Mouse (Mus musculus) adrenal gland, postnatal 14 days (tissue): ENCODE results near the gene Tsg101. TPM values are rescaled to one million over a fixed set of nuclear protein-coding genes. Genes with fewer than 3 reads are reported as not detected.
"Not testable (repeated sequence)": the region's sequence is repeated elsewhere in the genome, so short reads cannot be mapped to it uniquely, and the experiment has no call there.

Experiments used
- DNase-seq: peaks from one replicate; pipeline ENCODE4 v3.0.0; 2021; ENCODE audit warnings: mixed read lengths
- long read RNA-seq, 2 experiments: library from polyadenylated mRNA; stranded (forward); transcript quantifications; one replicate each; pipeline ENCODE4 v2.0.0; 2021
- total RNA-seq: library from RNA; stranded (reverse); gene quantifications from 2 replicates; pipeline ENCODE4 v1.2.3, GENCODE M21; 2021

Gene Tsg101
- total RNA-seq: 90.5 and 92.7 TPM in 2 replicates
- long read RNA-seq, experiment 1, transcript Tsg101-201 (10 exons, 1,949 nt): major isoform, 149 of 190 reads
- long read RNA-seq, experiment 1, partial matches to known transcripts: 1 of 190 reads
- long read RNA-seq, experiment 1, other reads (novel, unspliced or antisense): 40 of 190 reads
- long read RNA-seq, experiment 2, transcript Tsg101-201 (10 exons, 1,949 nt): major isoform, 130 of 143 reads
- long read RNA-seq, experiment 2, partial matches to known transcripts: 2 of 143 reads
- long read RNA-seq, experiment 2, other reads (novel, unspliced or antisense): 11 of 143 reads

DNA sequence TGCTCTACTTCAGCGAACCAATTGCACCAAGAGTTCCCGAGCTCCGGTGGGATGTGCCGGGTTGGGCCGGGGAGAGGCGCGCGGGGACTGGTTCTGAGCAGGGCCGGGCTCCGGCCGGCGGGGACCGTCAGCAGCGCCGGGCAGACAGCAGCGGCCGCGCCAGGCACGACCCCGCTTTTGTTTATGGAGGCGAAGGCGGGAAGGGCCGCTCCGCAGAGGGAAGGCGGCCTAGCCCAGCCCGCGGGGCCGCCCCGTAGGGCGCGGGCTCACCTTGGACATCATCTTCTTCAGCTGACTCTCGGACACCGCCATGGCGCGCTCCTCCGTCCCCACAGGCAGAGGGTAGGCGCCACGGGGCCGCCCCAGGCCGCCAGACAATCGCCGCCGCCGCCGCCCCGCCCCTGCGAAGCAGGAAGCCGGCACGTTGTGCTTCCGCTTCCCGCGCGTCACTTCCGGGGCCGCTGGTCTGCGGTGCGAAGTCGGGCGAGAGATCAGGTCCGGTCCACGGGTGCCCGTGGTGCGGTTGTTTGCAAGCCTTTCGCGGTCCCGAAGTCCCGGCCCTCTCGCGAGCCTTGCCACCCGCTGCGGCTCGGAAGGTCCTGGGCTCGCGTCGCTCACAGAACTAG lies at the start of gene Tsg101:
Gene Tsg101 (minus strand): TSS at position 419 of the 626 bp plus-strand sequence.
- peak; percentile 97 for DNase-seq

DNA sequence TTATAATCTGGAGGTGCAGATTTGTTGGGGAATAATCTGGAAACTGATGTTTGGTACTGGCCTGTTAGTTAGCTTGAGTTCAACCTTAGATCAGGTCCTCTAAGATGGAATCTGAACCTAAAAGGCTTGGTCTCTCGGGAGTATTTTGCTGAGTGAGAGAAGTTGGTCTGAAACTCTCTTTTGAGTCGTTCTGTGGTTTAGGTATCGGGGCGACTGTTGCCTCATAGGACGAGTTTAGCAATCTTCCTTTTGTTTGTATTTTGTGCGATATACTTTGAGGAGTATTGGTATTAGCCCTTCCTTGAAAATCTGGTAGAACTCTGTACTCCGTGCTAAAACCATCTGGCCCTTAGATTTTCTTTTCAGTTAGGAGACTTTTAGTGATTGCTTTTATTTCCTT lies 44.3 kb upstream of the Tsg101 start:
- no peak for DNase-seq

DNA sequence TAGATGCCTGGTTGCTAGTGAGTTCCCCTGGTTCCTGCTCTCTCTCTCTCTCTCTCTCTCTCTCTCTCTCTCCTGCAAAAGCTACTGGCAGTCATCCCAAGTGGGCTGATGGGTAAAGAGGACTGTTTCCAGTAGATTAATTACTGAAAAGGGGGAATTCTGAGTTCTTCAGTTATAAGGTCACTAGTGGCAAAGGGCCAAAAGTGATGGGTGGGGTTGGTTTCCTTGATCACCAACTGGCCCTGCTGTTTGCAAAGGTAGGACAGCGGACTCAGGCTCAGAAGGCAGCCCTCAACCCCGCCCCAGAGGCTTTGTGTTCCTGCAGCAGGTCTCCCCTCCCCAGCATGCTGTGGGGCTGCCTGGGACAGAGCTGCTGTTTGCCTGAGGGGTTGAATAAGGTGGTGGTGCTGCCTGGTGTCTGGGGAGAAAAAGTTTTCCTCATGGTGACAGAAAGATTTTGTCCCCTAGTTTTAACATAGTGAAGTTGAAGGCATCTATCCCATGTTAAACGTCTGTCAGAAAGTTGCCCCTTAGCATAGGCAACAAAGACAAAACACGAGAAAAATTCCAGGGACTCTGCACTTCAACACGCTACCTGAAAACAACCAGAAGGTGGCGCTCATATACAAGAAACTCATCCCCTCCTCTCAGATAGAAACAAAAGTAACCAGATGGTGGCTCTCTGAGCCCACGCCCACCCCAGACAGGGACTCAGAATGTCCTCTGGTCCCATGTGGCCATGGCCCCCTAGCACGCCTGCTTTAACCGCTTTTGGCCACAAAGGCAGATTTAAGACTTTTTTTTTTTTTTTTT lies 43.2 kb upstream of the Tsg101 start:
- peak; percentile 77 for DNase-seq

DNA sequence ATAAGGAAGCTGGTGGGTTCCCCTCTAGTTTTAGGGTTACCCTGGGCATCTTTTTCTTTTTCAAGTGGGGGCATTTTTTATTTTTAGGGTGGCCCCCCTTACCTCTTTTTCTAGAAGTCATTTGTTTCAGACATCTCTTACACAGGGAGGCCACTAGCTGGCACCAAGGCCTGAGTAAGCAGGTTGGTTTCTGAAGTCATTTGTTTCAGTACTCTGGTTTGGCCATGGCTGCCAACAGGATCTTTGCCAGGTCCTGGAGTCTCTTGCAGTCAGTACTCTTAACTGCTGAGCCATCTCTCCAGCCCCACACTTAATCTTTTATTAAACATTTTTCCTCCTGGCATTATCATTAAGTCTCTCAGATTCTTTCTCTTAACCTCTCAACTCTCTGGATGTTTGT lies 42.4 kb upstream of the Tsg101 start:
- DNase-seq: no peak

DNA sequence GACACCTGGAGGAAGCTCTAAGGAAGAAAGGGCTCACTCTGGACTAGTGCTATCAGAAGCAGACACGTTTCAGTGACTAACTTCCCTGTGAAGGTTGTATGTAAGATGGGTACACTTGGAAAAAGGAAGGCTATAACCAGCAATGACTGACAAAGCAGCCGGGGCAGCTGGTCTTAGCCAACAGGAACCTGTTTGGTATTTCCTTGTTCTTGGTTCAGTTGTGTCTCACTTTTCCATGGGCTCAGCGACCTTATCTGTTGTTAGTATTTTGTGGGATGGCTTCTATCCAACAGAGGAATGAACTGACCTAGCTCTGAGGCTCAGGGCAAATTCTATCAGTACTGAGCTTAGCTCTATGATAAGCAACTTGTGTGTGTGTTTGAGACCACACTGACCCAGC lies 41.2 kb upstream of the Tsg101 start:
- no peak for DNase-seq

DNA sequence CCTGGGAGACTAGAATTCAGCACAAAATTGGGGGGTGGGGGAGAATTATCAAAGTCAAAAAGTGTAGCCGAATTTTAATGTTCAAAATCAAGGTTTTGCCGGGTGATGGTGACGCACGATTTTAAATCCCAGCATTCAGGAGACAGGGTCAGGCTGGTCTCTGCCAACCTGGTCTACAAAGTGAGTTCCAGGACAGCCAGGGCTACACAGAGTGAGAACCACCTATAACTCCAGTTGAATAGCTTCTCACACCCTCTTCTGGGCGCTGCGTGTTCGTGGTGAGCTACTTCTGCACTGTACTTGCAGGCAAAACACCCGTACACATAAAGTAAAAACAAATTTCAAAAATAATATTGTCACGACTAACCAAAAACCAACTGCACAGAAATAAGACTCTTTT lies 39.1 kb upstream of the Tsg101 start:
- DNase-seq: no peak

DNA sequence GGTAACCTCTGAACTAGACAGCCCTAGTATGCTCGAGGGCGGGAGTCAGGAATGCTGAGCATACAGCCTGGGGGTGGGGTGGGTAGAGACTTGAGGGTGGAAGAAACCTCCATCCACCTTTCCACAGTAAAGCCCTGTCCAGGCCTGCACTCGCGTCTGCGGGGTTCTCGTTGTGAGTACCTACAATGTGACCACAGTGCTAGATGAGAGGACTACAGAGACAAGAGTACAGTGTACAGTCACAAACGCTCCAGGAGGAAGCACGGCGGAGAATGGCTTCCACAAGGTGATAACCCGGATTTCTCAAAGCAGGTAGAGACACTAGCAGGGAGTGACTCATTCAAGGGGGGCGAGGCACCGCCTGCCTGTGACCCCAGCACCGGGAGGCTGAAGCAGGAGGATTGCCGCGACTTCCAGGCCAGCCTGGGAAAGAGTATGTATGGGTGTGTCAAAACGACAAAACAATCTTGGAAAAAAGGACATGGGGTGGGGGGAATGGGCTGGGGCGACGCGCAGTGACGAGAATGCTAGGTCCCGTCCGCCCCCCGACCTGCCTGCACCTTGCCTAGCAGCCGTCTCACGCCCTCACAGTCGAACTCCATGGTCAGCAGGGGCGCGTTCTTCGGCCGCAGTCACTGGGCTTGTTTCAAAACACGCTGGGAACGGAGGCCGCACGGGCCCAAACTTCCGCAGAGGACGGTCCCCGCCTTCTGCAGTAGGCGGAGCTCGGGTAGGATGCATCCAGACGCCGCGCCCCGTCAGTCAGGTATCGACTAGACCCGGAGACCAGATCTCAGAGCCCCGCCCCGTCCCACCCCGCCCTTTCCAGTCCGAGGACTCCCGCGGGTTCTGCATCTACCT lies 38.3 kb upstream of the Tsg101 start, which contains the start of gene Uevld:
Gene Uevld (minus strand): TSS at position 697 of the 861 bp plus-strand sequence.
- peak; percentile 97 for DNase-seq

DNA sequence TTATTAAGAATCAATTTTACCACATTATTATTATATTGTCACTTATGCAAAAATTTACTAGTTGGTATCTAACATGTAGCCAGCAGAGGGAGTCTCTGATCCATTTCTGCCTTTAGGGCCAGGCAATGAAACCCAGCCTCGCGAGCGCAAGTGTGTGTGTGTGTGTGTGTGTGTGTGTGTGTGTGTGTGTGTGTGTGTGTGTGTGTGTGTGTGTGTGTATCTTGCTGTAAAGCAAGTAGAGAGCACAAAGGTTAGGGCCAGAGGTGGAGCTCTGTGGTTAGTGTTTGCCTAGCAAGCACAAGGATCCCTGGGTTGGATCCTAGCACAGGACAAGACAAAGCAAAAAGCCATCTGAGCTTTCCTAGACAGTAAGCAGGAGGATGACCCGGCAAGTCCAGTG lies 16.1 kb upstream of the Tsg101 start:
- peak; percentile 64 for DNase-seq

DNA sequence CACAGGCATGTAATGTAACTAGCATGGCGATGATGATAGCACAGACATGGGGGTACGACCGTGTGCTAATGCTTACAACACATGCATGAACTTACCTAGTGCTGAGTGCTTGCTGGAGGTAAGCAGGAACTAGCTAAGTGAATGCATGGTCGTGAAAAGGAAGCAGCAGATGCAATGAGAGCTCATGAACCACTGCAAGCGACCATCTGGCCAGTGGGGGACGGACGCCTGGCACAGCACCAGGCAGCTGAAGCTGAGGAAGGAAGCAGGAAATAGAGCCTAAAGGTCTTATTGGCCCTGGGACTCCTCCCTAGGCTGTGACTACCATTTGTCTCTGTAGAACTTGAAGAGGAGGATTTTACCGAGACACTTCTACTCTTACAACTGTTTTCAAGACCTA lies 15.0 kb upstream of the Tsg101 start:
- no peak for DNase-seq

DNA sequence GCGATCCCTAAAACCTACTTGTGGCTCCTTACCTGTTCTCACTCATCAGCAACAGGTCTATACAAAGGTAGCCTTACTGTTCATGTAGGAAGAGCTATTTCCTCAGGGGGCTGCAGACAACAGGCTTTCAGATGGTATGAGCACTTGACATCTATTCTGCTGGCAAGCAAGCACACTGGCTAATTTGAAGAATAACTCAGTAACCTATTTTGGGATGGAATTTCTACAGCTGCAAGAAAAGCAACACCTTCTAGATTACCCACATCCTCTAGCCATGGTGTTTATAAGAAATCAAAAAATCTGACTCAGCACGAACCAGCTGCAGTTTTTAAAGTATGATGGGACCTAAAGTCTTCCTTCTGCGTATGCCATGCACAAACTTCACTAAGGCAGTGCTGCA lies 11.6 kb upstream of the Tsg101 start:
- no peak for DNase-seq

DNA sequence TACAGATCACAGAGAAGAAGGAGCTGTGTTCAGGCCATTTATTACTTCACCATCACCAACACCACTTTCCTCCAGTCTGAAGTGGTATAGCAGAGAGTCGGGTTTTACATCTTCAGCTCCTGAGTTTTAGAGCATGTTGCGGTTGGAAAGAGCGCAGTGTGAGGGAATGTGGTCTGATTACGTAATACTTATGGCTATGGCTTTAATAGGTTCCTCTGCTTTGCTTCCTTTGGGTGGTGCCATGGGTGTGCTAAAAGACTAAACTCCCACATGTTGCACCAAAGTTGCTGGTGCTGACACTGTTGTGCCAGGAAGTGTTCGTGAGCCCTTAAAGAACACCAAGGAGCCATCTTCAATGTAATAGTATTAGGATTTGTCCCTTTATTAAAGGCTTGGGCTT lies 8.5 kb upstream of the Tsg101 start:
- no peak for DNase-seq

DNA sequence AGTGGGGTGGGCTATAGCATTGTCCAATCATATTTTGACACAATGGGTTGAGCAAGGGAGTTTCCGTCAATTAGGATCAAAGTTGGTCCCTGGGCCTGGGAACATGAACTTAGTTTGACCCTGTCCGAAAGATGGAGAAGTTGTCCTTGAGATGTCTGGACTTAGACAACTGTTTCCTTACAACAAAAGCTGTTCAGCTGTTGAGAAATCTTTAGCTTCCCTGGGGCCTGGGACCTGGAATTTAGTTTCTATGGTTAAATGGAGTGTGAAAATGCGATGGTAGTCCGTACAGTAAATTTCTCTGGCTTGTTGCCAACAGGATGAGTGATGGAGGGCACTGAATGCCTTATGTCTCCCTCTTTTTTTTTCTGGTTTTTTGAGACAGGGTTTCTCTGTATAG lies 2.3 kb upstream of the Tsg101 start:
- DNase-seq: peak; percentile 22

DNA sequence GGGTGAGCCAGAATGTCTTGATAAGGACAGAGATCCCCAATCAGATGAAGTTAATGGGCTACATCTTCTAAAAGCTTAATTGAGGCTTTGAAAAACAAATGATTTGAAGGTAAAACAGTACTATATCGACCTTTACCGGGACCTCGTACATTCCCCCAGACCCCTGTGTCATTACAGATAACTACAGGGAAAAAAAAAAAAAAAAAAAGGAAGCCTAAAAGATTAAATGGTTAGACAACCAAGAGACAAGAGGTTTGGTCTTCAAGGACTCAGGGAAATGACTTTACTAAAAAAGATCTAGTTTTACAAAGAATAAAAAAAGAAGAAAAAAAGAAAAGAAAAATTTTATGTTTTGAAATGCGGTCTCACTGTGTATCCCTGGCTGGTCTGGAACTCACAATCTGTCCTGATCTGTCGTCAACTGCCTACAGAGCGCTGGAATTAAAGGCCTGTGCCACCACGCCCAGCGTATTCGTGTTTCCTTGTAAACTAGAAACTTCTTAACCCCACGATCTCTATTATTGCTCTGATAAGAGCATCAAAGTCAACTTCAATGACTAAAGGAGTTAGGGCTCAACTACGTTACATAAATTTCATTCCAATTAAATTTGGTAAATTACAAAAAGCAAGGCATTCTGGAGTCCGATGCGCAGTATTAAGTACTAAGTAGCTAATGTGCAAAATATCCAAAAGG lies 944 bp downstream of the Tsg101 start:
- no peak for DNase-seq

DNA sequence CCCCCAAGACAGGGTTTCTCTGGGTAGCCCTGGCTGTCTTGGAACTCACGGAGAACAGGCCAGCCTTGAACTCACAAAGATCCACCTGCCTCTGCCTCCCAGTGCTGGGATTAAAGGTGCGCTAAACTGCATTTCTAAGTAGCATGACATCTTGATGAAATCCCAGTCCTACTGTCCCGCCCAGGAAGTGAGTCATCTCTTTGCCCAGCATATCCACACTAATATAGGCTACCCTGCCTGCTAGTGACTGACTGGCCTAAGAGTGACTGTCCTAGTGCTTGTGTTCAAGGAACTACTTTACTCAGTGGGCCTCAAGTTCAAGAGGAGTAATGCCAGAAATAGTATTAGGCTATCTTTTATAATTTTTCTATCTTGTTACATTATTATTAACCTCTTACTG lies 3.4 kb downstream of the Tsg101 start:
- DNase-seq: peak; percentile 8

DNA sequence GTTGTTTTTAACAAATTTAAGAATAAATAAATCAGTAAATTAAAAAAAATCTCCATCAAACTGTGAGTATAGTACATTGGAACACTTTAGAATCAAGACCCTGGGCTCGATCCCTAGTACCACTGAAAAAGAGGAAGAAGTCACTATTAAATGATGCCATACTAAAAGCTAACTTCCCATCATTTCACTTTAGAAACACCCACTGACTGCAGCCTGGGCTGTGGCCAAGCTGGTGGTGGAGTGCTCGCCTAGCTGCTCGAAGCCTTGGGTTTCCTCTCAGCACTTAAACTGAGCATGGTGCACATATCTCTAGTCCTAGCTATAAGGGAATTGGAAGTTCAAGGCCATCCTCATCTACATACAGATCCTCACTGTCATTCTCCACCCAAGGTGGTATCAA lies 8.5 kb downstream of the Tsg101 start:
- DNase-seq: no peak

DNA sequence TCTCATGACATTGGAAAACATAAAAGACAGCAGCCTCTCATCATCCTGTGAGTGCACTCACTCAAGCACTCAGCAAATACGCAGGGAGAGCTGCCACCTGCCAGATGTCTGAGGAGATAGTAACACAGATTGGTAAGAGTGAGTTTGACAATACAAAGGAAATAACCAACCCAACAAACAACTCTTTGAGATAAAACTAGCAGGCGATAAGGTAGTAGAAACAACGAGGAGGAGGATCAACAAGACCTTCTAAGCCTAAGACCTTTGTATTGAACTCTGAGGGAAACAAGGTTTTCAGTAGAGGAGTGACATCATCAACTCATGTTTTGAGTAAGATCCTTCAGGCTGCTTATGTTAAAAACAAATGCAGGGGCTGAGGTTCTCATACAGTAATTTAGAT lies 20.4 kb downstream of the Tsg101 start:
- DNase-seq: no peak

DNA sequence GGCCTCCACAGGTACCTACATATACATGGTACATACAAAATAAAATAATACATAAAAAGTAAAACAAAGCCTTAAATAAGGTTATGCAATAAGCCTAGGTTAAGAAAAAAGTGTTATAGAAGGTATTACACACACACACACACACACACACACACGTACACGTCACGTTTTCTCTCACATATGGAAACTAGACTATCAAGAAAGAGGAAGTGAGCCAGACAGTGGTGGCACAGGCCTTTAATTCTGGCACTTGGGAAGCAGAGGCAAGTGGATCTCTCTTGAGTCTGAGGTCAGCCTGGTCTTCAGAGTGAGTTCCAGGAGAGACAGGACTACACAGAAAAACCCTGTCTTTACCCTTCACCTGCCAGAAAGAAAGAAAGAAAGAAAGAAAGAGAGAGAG lies 24.3 kb downstream of the Tsg101 start:
- DNase-seq: no peak

DNA sequence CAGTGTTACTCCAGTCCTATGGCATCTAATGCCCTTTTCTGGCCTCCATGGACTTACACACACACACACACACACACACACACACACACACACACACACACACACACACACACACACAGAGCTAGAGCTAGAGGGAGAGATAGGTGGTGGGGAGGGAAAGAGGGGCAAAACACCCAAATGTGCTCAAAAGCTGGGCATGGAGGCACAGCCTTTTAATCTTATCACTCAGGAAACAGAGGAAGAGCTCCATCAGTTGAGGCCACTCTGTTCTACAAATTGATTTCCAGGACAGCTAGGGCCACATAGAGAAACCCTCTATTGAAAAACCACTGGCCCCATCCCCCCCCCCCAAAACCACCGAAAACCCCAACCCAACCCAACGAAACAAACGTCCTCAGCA lies 36.5 kb downstream of the Tsg101 start:
- no peak for DNase-seq

DNA sequence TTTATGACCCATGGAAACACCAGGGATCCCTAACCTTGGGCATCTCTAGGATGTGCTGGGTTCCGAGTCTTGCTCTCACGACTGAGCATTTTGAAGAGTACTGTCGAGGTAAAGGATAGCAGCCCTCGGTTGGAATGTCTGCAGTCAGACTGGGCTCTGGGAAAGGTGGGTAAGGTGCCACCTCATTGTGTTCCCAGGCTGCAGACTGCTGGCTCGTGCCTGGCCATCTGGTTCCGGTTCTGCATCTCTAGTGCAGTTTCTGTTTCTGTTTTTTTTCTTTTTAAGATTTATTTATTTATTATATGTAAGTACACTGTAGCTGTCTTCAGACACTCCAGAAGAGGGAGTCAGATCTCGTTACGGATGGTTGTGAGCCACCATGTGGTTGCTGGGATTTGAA lies 37.8 kb downstream of the Tsg101 start:
- DNase-seq: not testable (repeated sequence)

DNA sequence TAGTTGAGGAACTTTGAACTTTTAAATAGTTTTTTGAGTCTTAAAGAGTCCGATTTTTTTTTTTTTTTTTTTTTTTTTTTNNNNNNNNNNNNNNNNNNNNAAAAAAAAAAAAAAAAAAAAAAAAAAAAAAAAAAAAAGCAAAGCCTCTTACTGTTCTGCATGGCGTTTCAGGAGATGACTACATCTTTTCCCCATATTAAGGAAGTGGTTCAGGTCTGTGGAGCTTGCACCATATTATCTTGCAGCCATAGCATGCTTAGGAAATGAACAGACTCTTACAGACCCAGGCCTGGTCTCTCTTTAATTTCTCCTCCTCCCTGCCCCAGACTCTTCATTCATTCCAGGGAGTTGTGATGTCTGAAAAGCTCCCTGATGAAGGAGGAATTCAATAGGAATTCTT lies 38.8 kb downstream of the Tsg101 start:
- no peak for DNase-seq

DNA sequence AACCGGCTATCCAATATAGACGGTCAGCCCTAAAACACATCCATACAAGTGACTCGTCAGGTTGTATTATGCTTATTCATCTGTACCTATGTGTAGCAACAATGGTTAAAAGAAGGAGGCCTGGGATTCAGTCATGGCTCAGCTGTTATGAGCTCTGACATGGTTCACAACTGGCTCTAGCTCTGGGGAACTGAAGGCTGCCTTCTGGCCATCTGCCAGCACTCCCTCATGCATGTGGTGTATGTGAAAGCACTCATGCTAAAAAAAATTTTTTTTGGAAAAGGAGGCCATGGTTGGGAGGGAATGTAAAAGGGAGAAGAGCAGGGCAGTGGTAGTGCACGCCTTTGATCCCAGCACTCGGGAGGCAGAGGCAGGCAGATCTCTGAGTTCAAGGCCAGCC lies 39.9 kb downstream of the Tsg101 start:
- DNase-seq: no peak

DNA sequence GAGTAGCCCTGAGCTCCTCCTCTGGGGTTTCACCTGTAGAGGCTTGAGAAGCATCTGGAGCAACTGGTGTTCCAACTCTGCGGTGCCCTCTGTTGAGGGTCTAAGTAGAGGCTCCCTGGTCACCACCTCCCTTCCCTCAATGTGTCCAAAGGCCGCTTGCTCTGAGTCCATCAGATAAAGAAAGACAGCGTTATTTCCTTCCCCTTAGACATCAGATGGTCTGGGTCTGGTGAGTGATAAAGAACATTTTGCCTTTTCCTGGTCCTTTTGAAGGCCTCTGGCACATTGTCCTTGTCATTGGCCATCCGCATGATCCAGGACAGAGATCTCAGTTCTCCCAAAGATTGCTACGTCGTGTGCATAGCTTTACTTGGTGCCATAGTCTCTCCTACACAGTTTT lies 42.5 kb downstream of the Tsg101 start:
- no peak for DNase-seq
